Mouse (Mus musculus): Measurements from ENCODE around the gene H2-Q1. TPM values are rescaled to one million over a fixed set of nuclear protein-coding genes. Genes with fewer than 3 reads are reported as not detected.

Gene H2-Q1
- polyA plus RNA-seq (2014; fragmentation: Nextera tagmentation; extraction: Ambion mirVana): 0.08 TPM in 1 of 2 replicates, not detected in the other

- WGBS: 2% methylated on average over 52 of the region's 55 CpGs
- no peaks in the 10 kb centered on the region for H3K36me3 ChIP-seq (replicated peaks; ENCODE audit: control insufficient read depth, insufficient read depth, low read depth, low read length)
- no peaks in the 10 kb centered on the region for H3K9me3 ChIP-seq (replicated peaks; ENCODE audit: control insufficient read depth, low read length)
- 0 out of 2 replicates have a peak within 1 kb of the TSS, but pooled peaks have one; percentile 2 for H3K9ac ChIP-seq (replicated peaks; ENCODE audit: low read length)
- H3K4me3 ChIP-seq (ENCODE audit: low read depth, low read length): peak within 1 kb of the TSS; percentile 26
- DNase-seq (ENCODE audit: low spot score): peak; percentile 9
- H3K27ac ChIP-seq (replicated peaks; ENCODE audit: low read depth, low read length): no peak within 1 kb of the TSS
- no peaks in the 10 kb centered on the region for H3K4me1 ChIP-seq (ENCODE audit: control insufficient read depth, insufficient read depth, low read length)
- H3K4me2 ChIP-seq (ENCODE audit: low read depth, low read length): peak within 1 kb of the TSS; percentile 49
- no peak for ATAC-seq (replicated peaks; ENCODE audit: insufficient number of reproducible peaks, low FRiP score, low TSS enrichment, low read depth)
- H3K27me3 ChIP-seq (ENCODE audit: control insufficient read depth, insufficient read depth, low read length): peaks cover 22% of the 10 kb centered on the region
Observed at GRCm38 (mm10) chr17:35320327-35321081, at the start of gene H2-Q1. Gene H2-Q1, plus strand, starts transcription at chr17:35320405.

- Histone ChIP-seq H3K27ac (replicated peaks; ENCODE audit: low read depth, low read length) (no peak overlapping the region), H3K9ac (replicated peaks; ENCODE audit: low read length) (no peak overlapping the region), H3K36me3 (replicated peaks; ENCODE audit: control insufficient read depth, insufficient read depth, low read depth, low read length) (no peaks in the 10 kb centered on the region), H3K4me3 (ENCODE audit: low read depth, low read length) (no peak overlapping the region), H3K27me3 (ENCODE audit: control insufficient read depth, insufficient read depth, low read length) (no peaks in the 10 kb centered on the region), H3K4me1 (ENCODE audit: control insufficient read depth, insufficient read depth, low read length) (no peaks in the 10 kb centered on the region), H3K4me2 (ENCODE audit: low read depth, low read length) (no peak overlapping the region), H3K9me3 (replicated peaks; ENCODE audit: control insufficient read depth, low read length) (no peaks in the 10 kb centered on the region)
- WGBS: 71% methylated on average over 3 of the region's 3 CpGs
- ATAC-seq (replicated peaks; ENCODE audit: insufficient number of reproducible peaks, low FRiP score, low TSS enrichment, low read depth): no peak
- no peak for DNase-seq (ENCODE audit: low spot score)
Observed at GRCm38 (mm10) chr17:35272249-35272648, 48.0 kb upstream of the H2-Q1 start.

GRCm38 (mm10) chr17:35274770-35275169, 45.4 kb upstream of the H2-Q1 start:
- no peak for ATAC-seq (replicated peaks; ENCODE audit: insufficient number of reproducible peaks, low FRiP score, low TSS enrichment, low read depth)
- Histone ChIP-seq H3K36me3 (replicated peaks; ENCODE audit: control insufficient read depth, insufficient read depth, low read depth, low read length) (no peaks in the 10 kb centered on the region), H3K4me1 (ENCODE audit: control insufficient read depth, insufficient read depth, low read length) (no peaks in the 10 kb centered on the region), H3K27ac (replicated peaks; ENCODE audit: low read depth, low read length) (no peak overlapping the region), H3K9ac (replicated peaks; ENCODE audit: low read length) (no peak overlapping the region), H3K4me2 (ENCODE audit: low read depth, low read length) (no peak overlapping the region), H3K9me3 (replicated peaks; ENCODE audit: control insufficient read depth, low read length) (no peaks in the 10 kb centered on the region), H3K4me3 (ENCODE audit: low read depth, low read length) (no peak overlapping the region), H3K27me3 (ENCODE audit: control insufficient read depth, insufficient read depth, low read length) (no peaks in the 10 kb centered on the region)
- DNase-seq (ENCODE audit: low spot score): peak; percentile 76
- 7% methylated on average over 11 of the region's 11 CpGs for WGBS

GRCm38 (mm10) chr17:35276304-35276864, 43.8 kb upstream of the H2-Q1 start:
- DNase-seq (ENCODE audit: low spot score): no peak
- 25% methylated on average over 13 of the region's 13 CpGs for WGBS
- H3K4me2 ChIP-seq (ENCODE audit: low read depth, low read length): no peak overlapping the region
- no peaks in the 10 kb centered on the region for H3K27me3 ChIP-seq (ENCODE audit: control insufficient read depth, insufficient read depth, low read length)
- H3K9ac ChIP-seq (replicated peaks; ENCODE audit: low read length): no peak overlapping the region
- H3K4me3 ChIP-seq (ENCODE audit: low read depth, low read length): no peak overlapping the region
- no peak overlapping the region for H3K27ac ChIP-seq (replicated peaks; ENCODE audit: low read depth, low read length)
- no peaks in the 10 kb centered on the region for H3K36me3 ChIP-seq (replicated peaks; ENCODE audit: control insufficient read depth, insufficient read depth, low read depth, low read length)
- ATAC-seq (replicated peaks; ENCODE audit: insufficient number of reproducible peaks, low FRiP score, low TSS enrichment, low read depth): no peak
- no peaks in the 10 kb centered on the region for H3K9me3 ChIP-seq (replicated peaks; ENCODE audit: control insufficient read depth, low read length)
- no peaks in the 10 kb centered on the region for H3K4me1 ChIP-seq (ENCODE audit: control insufficient read depth, insufficient read depth, low read length)

DNA sequence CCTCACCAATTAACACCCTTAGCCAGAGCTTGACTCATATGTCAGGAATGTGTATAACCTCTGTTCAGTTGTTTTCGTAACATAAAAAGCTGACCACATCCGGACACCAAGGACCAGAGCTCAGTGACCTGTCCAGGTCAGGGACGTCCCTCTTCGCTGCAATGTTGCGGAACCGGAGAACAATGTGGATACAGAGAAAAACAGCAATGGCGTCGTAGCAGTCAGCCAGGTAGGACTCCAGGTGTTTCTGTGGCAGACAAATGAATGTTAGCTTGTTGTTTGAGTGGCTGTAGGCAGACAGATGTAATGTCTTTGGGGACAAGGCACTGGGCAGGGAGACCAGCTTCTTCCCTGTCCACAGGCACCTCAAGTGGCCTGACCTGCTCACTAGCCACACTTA, 42.2 kb upstream of the H2-Q1 start:
- Histone ChIP-seq H3K4me2 (ENCODE audit: low read depth, low read length) (no peak overlapping the region), H3K27me3 (ENCODE audit: control insufficient read depth, insufficient read depth, low read length) (no peaks in the 10 kb centered on the region), H3K36me3 (replicated peaks; ENCODE audit: control insufficient read depth, insufficient read depth, low read depth, low read length) (no peaks in the 10 kb centered on the region), H3K4me1 (ENCODE audit: control insufficient read depth, insufficient read depth, low read length) (no peaks in the 10 kb centered on the region), H3K9ac (replicated peaks; ENCODE audit: low read length) (no peak overlapping the region), H3K27ac (replicated peaks; ENCODE audit: low read depth, low read length) (no peak overlapping the region), H3K9me3 (replicated peaks; ENCODE audit: control insufficient read depth, low read length) (no peaks in the 10 kb centered on the region), H3K4me3 (ENCODE audit: low read depth, low read length) (no peak overlapping the region)
- WGBS: 86% methylated on average over 8 of the region's 8 CpGs
- no peak for DNase-seq (ENCODE audit: low spot score)
- ATAC-seq (replicated peaks; ENCODE audit: insufficient number of reproducible peaks, low FRiP score, low TSS enrichment, low read depth): no peak

DNA sequence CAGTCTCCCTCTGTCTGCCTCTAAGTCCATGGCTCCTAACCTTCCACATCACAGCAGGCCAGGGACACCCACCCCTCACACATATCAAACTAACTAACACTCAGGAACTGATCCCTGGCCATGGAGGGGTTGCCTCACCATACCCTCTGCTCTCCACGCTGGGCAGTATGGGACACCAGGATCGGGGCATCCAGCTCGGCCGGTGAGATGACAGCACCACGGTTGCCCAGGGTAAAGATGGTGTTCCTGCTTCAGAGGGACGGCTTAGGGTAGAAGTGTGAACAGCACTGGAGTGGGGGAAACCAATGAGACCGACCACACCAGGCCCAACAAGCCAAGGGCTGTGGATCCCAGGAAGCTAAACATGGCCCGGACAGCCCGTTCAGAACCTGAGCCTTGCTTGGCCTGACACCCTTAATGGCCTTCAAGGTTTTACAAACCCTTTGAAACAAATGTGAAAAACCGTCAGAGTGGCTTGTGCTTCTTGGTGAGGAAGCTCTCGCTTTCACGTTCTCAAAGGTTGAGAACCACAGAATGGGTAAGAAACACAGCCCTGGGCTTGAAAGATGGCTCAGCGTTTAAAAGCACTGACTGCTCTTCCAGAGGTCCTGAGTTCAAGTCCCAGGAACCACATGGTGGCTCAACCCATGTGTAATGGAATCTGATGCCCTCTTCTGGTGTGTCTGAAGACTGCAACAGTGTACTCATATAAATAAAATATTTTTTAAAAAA, 41.1 kb upstream of the H2-Q1 start:
- no peaks in the 10 kb centered on the region for H3K4me1 ChIP-seq (ENCODE audit: control insufficient read depth, insufficient read depth, low read length)
- DNase-seq (ENCODE audit: low spot score) (no peak), ATAC-seq (replicated peaks; ENCODE audit: insufficient number of reproducible peaks, low FRiP score, low TSS enrichment, low read depth) (no peak)
- H3K36me3 ChIP-seq (replicated peaks; ENCODE audit: control insufficient read depth, insufficient read depth, low read depth, low read length): no peaks in the 10 kb centered on the region
- H3K27ac ChIP-seq (replicated peaks; ENCODE audit: low read depth, low read length): no peak overlapping the region
- H3K4me3 ChIP-seq (ENCODE audit: low read depth, low read length): no peak overlapping the region
- no peak overlapping the region for H3K4me2 ChIP-seq (ENCODE audit: low read depth, low read length)
- no peaks in the 10 kb centered on the region for H3K27me3 ChIP-seq (ENCODE audit: control insufficient read depth, insufficient read depth, low read length)
- H3K9ac ChIP-seq (replicated peaks; ENCODE audit: low read length): no peak overlapping the region
- no peaks in the 10 kb centered on the region for H3K9me3 ChIP-seq (replicated peaks; ENCODE audit: control insufficient read depth, low read length)
- 88% methylated on average over 13 of the region's 13 CpGs for WGBS

DNA sequence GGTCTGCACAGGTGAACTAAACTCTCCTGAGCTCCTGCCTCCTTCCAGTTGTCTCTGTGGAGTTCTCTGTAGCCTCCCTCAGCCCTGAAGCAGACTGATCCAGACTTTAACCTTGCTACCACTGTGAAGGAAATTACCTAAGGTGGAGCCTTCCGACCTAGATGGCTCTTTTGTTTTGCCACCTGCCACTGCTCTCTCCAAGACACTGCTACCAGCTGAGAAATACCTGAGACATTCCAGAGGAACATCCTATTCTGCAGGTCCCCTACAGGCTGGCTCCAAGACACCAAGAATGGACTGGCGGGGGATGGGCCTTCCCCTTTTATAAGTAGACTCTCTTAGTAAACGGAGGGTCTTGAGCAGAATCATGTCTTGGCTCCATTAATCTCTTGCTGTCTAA, 39.9 kb upstream of the H2-Q1 start:
- no peaks in the 10 kb centered on the region for H3K36me3 ChIP-seq (replicated peaks; ENCODE audit: control insufficient read depth, insufficient read depth, low read depth, low read length)
- H3K4me1 ChIP-seq (ENCODE audit: control insufficient read depth, insufficient read depth, low read length): no peaks in the 10 kb centered on the region
- ATAC-seq (replicated peaks; ENCODE audit: insufficient number of reproducible peaks, low FRiP score, low TSS enrichment, low read depth) (no peak), DNase-seq (ENCODE audit: low spot score) (no peak)
- no peaks in the 10 kb centered on the region for H3K27me3 ChIP-seq (ENCODE audit: control insufficient read depth, insufficient read depth, low read length)
- no peak overlapping the region for H3K9ac ChIP-seq (replicated peaks; ENCODE audit: low read length)
- no peak overlapping the region for H3K27ac ChIP-seq (replicated peaks; ENCODE audit: low read depth, low read length)
- 71% methylated on average over 3 of the region's 3 CpGs for WGBS
- H3K4me3 ChIP-seq (ENCODE audit: low read depth, low read length): no peak overlapping the region
- H3K4me2 ChIP-seq (ENCODE audit: low read depth, low read length): no peak overlapping the region
- H3K9me3 ChIP-seq (replicated peaks; ENCODE audit: control insufficient read depth, low read length): no peaks in the 10 kb centered on the region

DNA sequence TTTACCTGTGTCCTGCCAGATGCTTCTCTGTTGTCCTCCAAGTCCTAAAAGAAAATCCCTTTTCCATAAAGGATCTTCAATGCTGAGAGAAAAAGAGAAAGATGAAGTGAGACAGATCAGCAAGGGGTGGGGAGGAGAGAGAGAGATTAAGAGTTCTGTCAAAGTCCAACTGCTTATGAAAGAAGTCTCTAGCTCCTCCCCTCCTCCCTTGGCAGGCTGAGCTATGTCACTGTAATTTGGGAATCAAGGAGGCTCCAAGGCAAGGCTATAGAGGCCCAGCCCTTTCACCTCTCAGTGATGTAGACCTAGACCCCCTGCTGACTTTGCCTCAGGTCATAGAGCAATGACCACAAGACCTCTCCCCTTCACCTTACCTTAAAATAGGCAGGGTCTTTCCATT, 34.8 kb upstream of the H2-Q1 start:
- H3K4me1 ChIP-seq (ENCODE audit: control insufficient read depth, insufficient read depth, low read length): no peaks in the 10 kb centered on the region

More for the DNA sequence above, 34.8 kb upstream of the H2-Q1 start:
- no peak for DNase-seq (ENCODE audit: low spot score)
- no peaks in the 10 kb centered on the region for H3K27me3 ChIP-seq (ENCODE audit: control insufficient read depth, insufficient read depth, low read length)
- H3K27ac ChIP-seq (replicated peaks; ENCODE audit: low read depth, low read length): no peak overlapping the region
- H3K4me3 ChIP-seq (ENCODE audit: low read depth, low read length): no peak overlapping the region
- H3K36me3 ChIP-seq (replicated peaks; ENCODE audit: control insufficient read depth, insufficient read depth, low read depth, low read length): no peaks in the 10 kb centered on the region
- no peak overlapping the region for H3K9ac ChIP-seq (replicated peaks; ENCODE audit: low read length)
- H3K9me3 ChIP-seq (replicated peaks; ENCODE audit: control insufficient read depth, low read length): no peaks in the 10 kb centered on the region
- no peak for ATAC-seq (replicated peaks; ENCODE audit: insufficient number of reproducible peaks, low FRiP score, low TSS enrichment, low read depth)
- H3K4me2 ChIP-seq (ENCODE audit: low read depth, low read length): no peak overlapping the region
